Mouse (Mus musculus) cerebellum, postnatal 10 days (tissue): ENCODE results near the gene Tmem140.
A peak's percentile ranks its signal among the peaks of the same experiment; 100 is the strongest.

ENCODE experiments used
- DNase-seq, 2 experiments: peaks; one replicate each; pipeline ENCODE4 v3.0.0; 2021; ENCODE audit warnings: mixed read lengths in 2 of 2

Tmem140 gene

GRCm38 (mm10) chr6:34875966-34876834 lies 13.3 kb downstream of the Tmem140 start:
- peak in 1 of 2 experiments; percentile 24 for DNase-seq

- DNase-seq: no peak
These were observed 13.8 kb downstream of the Tmem140 start for GRCm38 (mm10) chr6:34876835-34877156.

GRCm38 (mm10) chr6:34877509-34878321 lies 14.8 kb downstream of the Tmem140 start, which contains the start of gene Cyren:
Cyren (minus strand) TSS chr6:34878060.
- DNase-seq: peak; percentile 96 to 97

- DNase-seq: no peak
These were observed 16.3 kb downstream of the Tmem140 start for GRCm38 (mm10) chr6:34879101-34879740.

GRCm38 (mm10) chr6:34879911-34880475 lies 17.0 kb downstream of the Tmem140 start:
- peak; percentile 72 to 75 for DNase-seq

- no peak for DNase-seq
These were observed 21.8 kb downstream of the Tmem140 start for GRCm38 (mm10) chr6:34884724-34885123.

GRCm38 (mm10) chr6:34887131-34887850 lies 24.3 kb downstream of the Tmem140 start:
- no peak for DNase-seq

GRCm38 (mm10) chr6:34889185-34889584 lies 26.2 kb downstream of the Tmem140 start:
- no peak for DNase-seq

GRCm38 (mm10) chr6:34895569-34895968 lies 32.6 kb downstream of the Tmem140 start:
- no peak for DNase-seq

GRCm38 (mm10) chr6:34896168-34896780 lies 33.3 kb downstream of the Tmem140 start:
- no peak for DNase-seq

- DNase-seq: no peak
These were observed 36.2 kb downstream of the Tmem140 start for GRCm38 (mm10) chr6:34899127-34899526.

- peak; percentile 46 to 62 for DNase-seq
These were observed 38.0 kb downstream of the Tmem140 start for GRCm38 (mm10) chr6:34900990-34901389.

- DNase-seq: no peak
These were observed 39.0 kb downstream of the Tmem140 start for GRCm38 (mm10) chr6:34901911-34902444.

GRCm38 (mm10) chr6:34902578-34902977 lies 39.6 kb downstream of the Tmem140 start:
- DNase-seq: no peak

- no peak for DNase-seq
These were observed 40.5 kb downstream of the Tmem140 start for GRCm38 (mm10) chr6:34903441-34903840.

GRCm38 (mm10) chr6:34903851-34904250 lies 40.9 kb downstream of the Tmem140 start:
- DNase-seq: no peak

- no peak for DNase-seq
These were observed 41.4 kb downstream of the Tmem140 start for GRCm38 (mm10) chr6:34904361-34904760.

GRCm38 (mm10) chr6:34906125-34906524 lies 43.2 kb downstream of the Tmem140 start:
- DNase-seq: no peak

GRCm38 (mm10) chr6:34906661-34907060 lies 43.7 kb downstream of the Tmem140 start:
- no peak for DNase-seq

- no peak for DNase-seq
These were observed 44.2 kb downstream of the Tmem140 start for GRCm38 (mm10) chr6:34907121-34907614.

- no peak for DNase-seq
These were observed 44.8 kb downstream of the Tmem140 start for GRCm38 (mm10) chr6:34907696-34908260.
